Mouse (Mus musculus) gonadal fat pad, adult 2 months (tissue): ENCODE data around the gene Slit1. TPM values are rescaled to one million over a fixed set of nuclear protein-coding genes. Genes with fewer than 3 reads are reported as not detected.

Source experiments
- DNase-seq: peaks from one replicate; pipeline ENCODE4 v3.0.0-alpha.2; 2012; ENCODE audit warnings: low read depth
- polyA plus RNA-seq: library from polyadenylated mRNA; depleted of rRNA; stranded (reverse); fragments of >200 nt; gene quantifications from 2 replicates; pipeline ENCODE4 v1.2.3, GENCODE M21; 2012; rRNA removed

The Slit1 gene
- polyA plus RNA-seq = 7.1 and 9.3 TPM in 2 replicates

- no peak for DNase-seq
Measured at GRCm38 (mm10) chr19:41743396-41743795, at the start of gene Slit1. TSS of gene Slit1 (minus strand) at chr19:41743665.

GRCm38 (mm10) chr19:41792934-41793486 is 49.5 kb upstream of the Slit1 start:
- no peak for DNase-seq

GRCm38 (mm10) chr19:41791384-41791783 is 47.9 kb upstream of the Slit1 start:
- DNase-seq = no peak

GRCm38 (mm10) chr19:41789110-41789961 is 45.9 kb upstream of the Slit1 start:
- no peak for DNase-seq

- no peak for DNase-seq
Measured at GRCm38 (mm10) chr19:41786896-41787295, 43.4 kb upstream of the Slit1 start.

GRCm38 (mm10) chr19:41777514-41777913 is 34.0 kb upstream of the Slit1 start:
- DNase-seq = no peak

- no peak for DNase-seq
Measured at GRCm38 (mm10) chr19:41768711-41769110, 25.2 kb upstream of the Slit1 start.

- DNase-seq = no peak
Measured at GRCm38 (mm10) chr19:41766628-41767027, 23.2 kb upstream of the Slit1 start.

- no peak for DNase-seq
Measured at GRCm38 (mm10) chr19:41763870-41764660, 20.6 kb upstream of the Slit1 start.

- no peak for DNase-seq
Measured at GRCm38 (mm10) chr19:41761529-41761928, 18.1 kb upstream of the Slit1 start.

GRCm38 (mm10) chr19:41759765-41760164 is 16.3 kb upstream of the Slit1 start:
- no peak for DNase-seq

- no peak for DNase-seq
Measured at GRCm38 (mm10) chr19:41759270-41759669, 15.8 kb upstream of the Slit1 start.

- DNase-seq = no peak
Measured at GRCm38 (mm10) chr19:41754760-41755159, 11.3 kb upstream of the Slit1 start.

- DNase-seq = no peak
Measured at GRCm38 (mm10) chr19:41751906-41752305, 8.4 kb upstream of the Slit1 start.

- no peak for DNase-seq
Measured at GRCm38 (mm10) chr19:41747436-41747835, 4.0 kb upstream of the Slit1 start.

GRCm38 (mm10) chr19:41745941-41746557 is 2.6 kb upstream of the Slit1 start:
- no peak for DNase-seq

GRCm38 (mm10) chr19:41738896-41739295 is 4.6 kb downstream of the Slit1 start:
- DNase-seq = no peak

GRCm38 (mm10) chr19:41738429-41738805 is 5.0 kb downstream of the Slit1 start:
- DNase-seq = no peak

GRCm38 (mm10) chr19:41737657-41738428 is 5.6 kb downstream of the Slit1 start:
- no peak for DNase-seq

GRCm38 (mm10) chr19:41734685-41735084 is 8.8 kb downstream of the Slit1 start:
- no peak for DNase-seq

- DNase-seq = no peak
Measured at GRCm38 (mm10) chr19:41725491-41725890, 18.0 kb downstream of the Slit1 start.
